Mouse (Mus musculus): ENCODE measurements around the gene Vcl. TPM values are rescaled to one million over a fixed set of nuclear protein-coding genes. Genes with fewer than 3 reads are reported as not detected.

Vcl gene
- polyA plus RNA-seq, 1 experiment from 2014 or later = 34.4 TPM

- no peak overlapping the region for H3K4me2 ChIP-seq (replicated peaks)
- no peak overlapping the region for H3K4me3 ChIP-seq
- H3K36me3 ChIP-seq = peaks cover 69% of the 10 kb centered on the region
- no peak overlapping the region for H3K27ac ChIP-seq
- no peak for ATAC-seq (ENCODE audit: low FRiP score, low read depth)
- H3K4me1 ChIP-seq = no peaks in the 10 kb centered on the region
- H3K27me3 ChIP-seq (replicated peaks) = no peaks in the 10 kb centered on the region
- no peak overlapping the region for H3K9ac ChIP-seq
- 92% methylated on average over 11 of the region's 11 CpGs for WGBS
- no peaks in the 10 kb centered on the region for H3K9me3 ChIP-seq
Observed at GRCm38 (mm10) chr14:21029025-21029659, 99.9 kb downstream of the Vcl start.

GRCm38 (mm10) chr14:21031783-21032511 is 102.7 kb downstream of the Vcl start:
- Histone ChIP-seq H3K4me3 (no peak overlapping the region), H3K4me1 (no peaks in the 10 kb centered on the region), H3K27me3 (replicated peaks) (no peaks in the 10 kb centered on the region), H3K9ac (no peak overlapping the region), H3K9me3 (no peaks in the 10 kb centered on the region), H3K36me3 (peaks cover 67% of the 10 kb centered on the region), H3K4me2 (replicated peaks) (no peak overlapping the region), H3K27ac (no peak overlapping the region)
- no peak for ATAC-seq (ENCODE audit: low FRiP score, low read depth)
- WGBS = 58% methylated on average over 6 of the region's 6 CpGs

GRCm38 (mm10) chr14:21034271-21034670 is 105.1 kb downstream of the Vcl start:
- H3K4me3 ChIP-seq = no peak overlapping the region
- H3K27me3 ChIP-seq (replicated peaks) = no peaks in the 10 kb centered on the region
- no peak overlapping the region for H3K4me2 ChIP-seq (replicated peaks)
- no peak overlapping the region for H3K9ac ChIP-seq
- H3K4me1 ChIP-seq = no peaks in the 10 kb centered on the region
- WGBS = 91% methylated on average over 4 of the region's 4 CpGs
- peaks cover 67% of the 10 kb centered on the region for H3K36me3 ChIP-seq
- no peak for ATAC-seq (ENCODE audit: low FRiP score, low read depth)
- no peak overlapping the region for H3K27ac ChIP-seq
- no peaks in the 10 kb centered on the region for H3K9me3 ChIP-seq

- H3K36me3 ChIP-seq = peaks cover 67% of the 10 kb centered on the region
- no peaks in the 10 kb centered on the region for H3K4me1 ChIP-seq
- H3K27ac ChIP-seq = no peak overlapping the region
- H3K9me3 ChIP-seq = no peaks in the 10 kb centered on the region
- H3K9ac ChIP-seq = no peak overlapping the region
- no peak overlapping the region for H3K4me2 ChIP-seq (replicated peaks)
- no peak for ATAC-seq (ENCODE audit: low FRiP score, low read depth)
- WGBS = 94% methylated on average over 3 of the region's 3 CpGs
- no peak overlapping the region for H3K4me3 ChIP-seq
- H3K27me3 ChIP-seq (replicated peaks) = no peaks in the 10 kb centered on the region
Observed at GRCm38 (mm10) chr14:21034791-21035190, 105.6 kb downstream of the Vcl start.

- no peaks in the 10 kb centered on the region for H3K4me1 ChIP-seq
- H3K4me3 ChIP-seq = no peak overlapping the region
- no peaks in the 10 kb centered on the region for H3K27me3 ChIP-seq (replicated peaks)
- H3K36me3 ChIP-seq = peaks cover 41% of the 10 kb centered on the region
- H3K9me3 ChIP-seq = no peaks in the 10 kb centered on the region
- no peak overlapping the region for H3K27ac ChIP-seq
- WGBS = 94% methylated on average over 12 of the region's 12 CpGs
- H3K4me2 ChIP-seq (replicated peaks) = no peak overlapping the region
- no peak for ATAC-seq (ENCODE audit: low FRiP score, low read depth)
- H3K9ac ChIP-seq = no peak overlapping the region
Observed at GRCm38 (mm10) chr14:21039077-21039476, 109.9 kb downstream of the Vcl start.

- H3K9ac ChIP-seq = no peak overlapping the region
- H3K27me3 ChIP-seq (replicated peaks) = no peaks in the 10 kb centered on the region
- WGBS = 95% methylated on average over 4 of the region's 4 CpGs
- no peaks in the 10 kb centered on the region for H3K4me1 ChIP-seq
- no peaks in the 10 kb centered on the region for H3K9me3 ChIP-seq
- H3K4me2 ChIP-seq (replicated peaks) = no peak overlapping the region
- H3K27ac ChIP-seq = no peak overlapping the region
- H3K4me3 ChIP-seq = no peak overlapping the region
- peaks cover 35% of the 10 kb centered on the region for H3K36me3 ChIP-seq
- ATAC-seq (ENCODE audit: low FRiP score, low read depth) = no peak
Observed at GRCm38 (mm10) chr14:21039623-21040022, 110.4 kb downstream of the Vcl start.

- Histone ChIP-seq H3K27ac (no peak overlapping the region), H3K36me3 (no peaks in the 10 kb centered on the region; the same call in 1 of the 2 replicates), H3K9me3 (no peaks in the 10 kb centered on the region), H3K4me1 (peaks cover 6% of the 10 kb centered on the region; the same call in 1 of the 2 replicates), H3K9ac (no peak overlapping the region), H3K27me3 (replicated peaks) (no peaks in the 10 kb centered on the region), H3K4me2 (replicated peaks) (no peak overlapping the region), H3K4me3 (no peak overlapping the region)
- no peak for ATAC-seq (ENCODE audit: low FRiP score, low read depth)
- WGBS = 91% methylated on average over 2 of the region's 2 CpGs
Observed at GRCm38 (mm10) chr14:21047840-21048239, 118.6 kb downstream of the Vcl start.

- H3K9ac ChIP-seq = no peak overlapping the region
- H3K27ac ChIP-seq = no peak overlapping the region
- no peaks in the 10 kb centered on the region; the same call in 1 of the 2 replicates for H3K36me3 ChIP-seq
- no peak for ATAC-seq (ENCODE audit: low FRiP score, low read depth)
- H3K9me3 ChIP-seq = no peaks in the 10 kb centered on the region
- H3K4me1 ChIP-seq = peaks cover 6% of the 10 kb centered on the region; the same call in 1 of the 2 replicates
- no peak overlapping the region for H3K4me3 ChIP-seq
- no peak overlapping the region for H3K4me2 ChIP-seq (replicated peaks)
- H3K27me3 ChIP-seq (replicated peaks) = no peaks in the 10 kb centered on the region
Observed at GRCm38 (mm10) chr14:21048879-21049278, 119.7 kb downstream of the Vcl start.

GRCm38 (mm10) chr14:21050734-21051133 is 121.5 kb downstream of the Vcl start:
- H3K36me3 ChIP-seq = no peaks in the 10 kb centered on the region
- H3K4me2 ChIP-seq (replicated peaks) = no peak overlapping the region
- H3K4me3 ChIP-seq = no peak overlapping the region
- no peaks in the 10 kb centered on the region for H3K27me3 ChIP-seq (replicated peaks)
- H3K9me3 ChIP-seq = no peaks in the 10 kb centered on the region
- peaks cover 6% of the 10 kb centered on the region; the same call in 1 of the 2 replicates for H3K4me1 ChIP-seq
- WGBS = 72% methylated on average over 3 of the region's 3 CpGs
- no peak overlapping the region for H3K9ac ChIP-seq
- H3K27ac ChIP-seq = no peak overlapping the region
- ATAC-seq (ENCODE audit: low FRiP score, low read depth) = no peak

- Histone ChIP-seq H3K4me1 (peaks cover 6% of the 10 kb centered on the region; the same call in 1 of the 2 replicates), H3K27ac (peak overlapping the region; percentile 76), H3K9ac (peak overlapping the region; percentile 90), H3K27me3 (replicated peaks) (no peaks in the 10 kb centered on the region), H3K4me2 (replicated peaks) (peak overlapping the region; percentile 89), H3K9me3 (no peaks in the 10 kb centered on the region), H3K36me3 (no peaks in the 10 kb centered on the region), H3K4me3 (peak overlapping the region; percentile 90)
- peak; percentile 18; the same call in 1 of the 2 replicates for ATAC-seq (ENCODE audit: low FRiP score, low read depth)
- 11% methylated on average over 28 of the region's 28 CpGs for WGBS
Observed at GRCm38 (mm10) chr14:21051380-21052111, 122.3 kb downstream of the Vcl start.

GRCm38 (mm10) chr14:21052112-21052780 is 123.0 kb downstream of the Vcl start, which contains the start of the genes Ap3m1 and Adk:
Gene Ap3m1, minus strand, starts transcription at chr14:21052508.
Gene Adk, plus strand, starts transcription at chr14:21052574.
- H3K27ac ChIP-seq = peak within 1 kb of the TSS; percentile 76
- peak within 1 kb of the TSS; percentile 89 for H3K4me2 ChIP-seq (replicated peaks)
- no peaks in the 10 kb centered on the region for H3K36me3 ChIP-seq
- H3K4me1 ChIP-seq = peaks cover 6% of the 10 kb centered on the region; the same call in 1 of the 2 replicates
- H3K27me3 ChIP-seq (replicated peaks) = no peaks in the 10 kb centered on the region
- H3K4me3 ChIP-seq = peak within 1 kb of the TSS; percentile 90
- peak; percentile 98 for ATAC-seq (ENCODE audit: low FRiP score, low read depth)
- WGBS = under 1% methylated on average over 48 of the region's 48 CpGs
- no peaks in the 10 kb centered on the region for H3K9me3 ChIP-seq
- H3K9ac ChIP-seq = peak within 1 kb of the TSS; percentile 90

GRCm38 (mm10) chr14:21052781-21053130 is 123.6 kb downstream of the Vcl start:
- H3K27ac ChIP-seq = peak overlapping the region; percentile 76; the same call in 1 of the 2 replicates
- peaks cover 6% of the 10 kb centered on the region; the same call in 1 of the 2 replicates for H3K4me1 ChIP-seq
- peak overlapping the region; percentile 58 for H3K9ac ChIP-seq
- no peaks in the 10 kb centered on the region for H3K9me3 ChIP-seq
- H3K4me3 ChIP-seq = peak overlapping the region; percentile 90
- peak; percentile 85 for ATAC-seq (ENCODE audit: low FRiP score, low read depth)
- H3K4me2 ChIP-seq (replicated peaks) = peak overlapping the region; percentile 89
- H3K36me3 ChIP-seq = no peaks in the 10 kb centered on the region
- no peaks in the 10 kb centered on the region for H3K27me3 ChIP-seq (replicated peaks)
- under 1% methylated on average over 25 of the region's 25 CpGs for WGBS
